In genomic region chr10:117407734-117408288, GRCm38 (mm10) we compare ENCODE assay signal across 32 mouse cellular contexts.
"Had no signal": no experiment of that assay in that cellular context is flagged by ENCODE, and none has a peak within 500 bp of the region (broad histone marks: within the 10 kb centered on the region; RNA-seq: fewer than 3 reads in every experiment).

No protein-coding gene starts in this region.

- H3K4me1 ChIP-seq: limb, embryonic 13.5 days; limb, embryonic 15.5 days; lung, embryonic 15.5 days had no signal

- H3K4me3 ChIP-seq: limb, embryonic 10.5 days; limb, embryonic 12.5 days; limb, embryonic 13.5 days; limb, embryonic 15.5 days; liver, embryonic 12.5 days; liver, embryonic 13.5 days; liver, embryonic 15.5 days; lung, embryonic 15.5 days; megakaryocyte, embryonic 14.5 days; midbrain, embryonic 10.5 days; midbrain, embryonic 12.5 days; midbrain, embryonic 13.5 days; midbrain, embryonic 15.5 days; myocyte; neural tube, embryonic 12.5 days had no signal

- DNase-seq: left cerebral cortex, postnatal 4 days; liver; liver, embryonic 13.5 days; liver, postnatal 0 days; lung, adult 18-20 months; lung, adult 2 months; lung, embryonic 14.5 days; lung, postnatal 10 days; lung, postnatal 14 days; lung, postnatal 36 days; lung, postnatal 4 days; midbrain, embryonic 14.5 days had no signal

- H3K4me2 ChIP-seq: limb, embryonic 12.5 days; limb, embryonic 13.5 days; limb, embryonic 15.5 days; liver, embryonic 11.5 days; liver, embryonic 12.5 days; liver, embryonic 13.5 days; liver, embryonic 15.5 days; lung, embryonic 14.5 days; lung, embryonic 15.5 days; midbrain, embryonic 11.5 days; midbrain, embryonic 12.5 days; midbrain, embryonic 13.5 days; midbrain, embryonic 15.5 days; neural tube, embryonic 12.5 days had no signal

- H3K36me3 ChIP-seq: limb, embryonic 10.5 days; limb, embryonic 12.5 days; limb, embryonic 13.5 days; limb, embryonic 15.5 days; liver, embryonic 12.5 days; liver, embryonic 13.5 days; liver, embryonic 15.5 days; lung, embryonic 15.5 days; midbrain, embryonic 10.5 days; midbrain, embryonic 12.5 days; midbrain, embryonic 13.5 days; midbrain, embryonic 15.5 days; neural tube, embryonic 12.5 days had no signal

- ATAC-seq: liver, embryonic 12.5 days; liver, postnatal 0 days; lung, postnatal 0 days; midbrain, embryonic 13.5 days; midbrain, embryonic 15.5 days; midbrain, embryonic 16.5 days had no signal

- H3K27ac ChIP-seq: limb, embryonic 10.5 days; limb, embryonic 12.5 days; limb, embryonic 13.5 days; limb, embryonic 15.5 days; liver, embryonic 12.5 days; liver, embryonic 13.5 days; liver, embryonic 14.5 days; liver, embryonic 15.5 days; lung, embryonic 15.5 days; macrophage; midbrain, embryonic 10.5 days; midbrain, embryonic 12.5 days; midbrain, embryonic 13.5 days; midbrain, embryonic 15.5 days; neural tube, embryonic 12.5 days had no signal

- H3K9ac ChIP-seq: limb, embryonic 12.5 days; limb, embryonic 13.5 days; limb, embryonic 15.5 days; liver, embryonic 12.5 days; liver, embryonic 13.5 days; liver, embryonic 14.5 days; liver, embryonic 15.5 days; liver, postnatal 0 days; lung, embryonic 14.5 days; lung, embryonic 15.5 days; midbrain, embryonic 12.5 days; midbrain, embryonic 13.5 days; midbrain, embryonic 15.5 days; neural tube, embryonic 12.5 days had no signal

- H3K9me3 ChIP-seq: limb, embryonic 10.5 days; limb, embryonic 12.5 days; limb, embryonic 13.5 days; limb, embryonic 15.5 days; liver, embryonic 12.5 days; liver, embryonic 13.5 days; liver, embryonic 15.5 days; lung, embryonic 15.5 days; megakaryocyte, embryonic 14.5 days; midbrain, embryonic 10.5 days; midbrain, embryonic 12.5 days; midbrain, embryonic 13.5 days; midbrain, embryonic 15.5 days; neural tube, embryonic 12.5 days had no signal

- H3K27me3 ChIP-seq: limb, embryonic 12.5 days; limb, embryonic 15.5 days; liver, embryonic 12.5 days; liver, embryonic 13.5 days; liver, embryonic 15.5 days; lung, embryonic 15.5 days; megakaryocyte, embryonic 14.5 days; midbrain, embryonic 15.5 days; neural tube, embryonic 12.5 days had no signal
